Comparison of ENCODE assay signal across 14 mouse cellular contexts in the genomic region with DNA sequence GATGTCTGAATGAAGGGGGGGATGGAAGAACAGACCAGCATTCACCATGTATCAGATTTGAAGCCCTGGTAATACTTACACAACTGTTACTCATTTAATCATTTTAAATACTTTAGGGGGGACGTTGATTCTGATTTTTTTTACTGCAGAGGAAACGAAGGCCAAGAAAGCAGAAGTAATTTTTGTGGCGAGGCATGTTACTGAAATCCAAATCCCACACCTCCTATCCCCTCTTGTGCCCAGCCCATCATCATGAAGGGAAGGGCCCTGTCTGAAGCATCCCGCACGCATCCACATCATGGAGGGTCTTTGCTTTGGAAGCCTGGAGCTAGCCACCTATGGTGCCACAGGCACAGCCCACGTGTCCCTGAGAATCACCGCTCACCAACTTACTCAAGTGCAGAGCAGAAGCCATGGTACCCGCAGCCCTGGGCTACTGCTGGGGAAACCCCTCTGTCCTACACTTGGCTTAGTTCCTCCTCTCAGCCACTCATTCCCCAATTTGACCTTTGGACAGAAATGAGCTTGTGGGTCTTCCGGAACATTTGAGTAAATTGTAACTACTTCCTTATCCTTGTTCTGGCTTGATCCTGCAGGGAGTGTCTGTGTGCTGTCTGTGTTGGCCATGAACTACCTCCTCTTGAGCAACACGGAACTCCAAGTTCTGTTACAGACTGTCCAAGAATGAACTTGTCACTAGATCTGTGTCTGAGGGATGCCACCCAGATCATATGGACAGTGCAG. TPM values are rescaled to one million over a fixed set of nuclear protein-coding genes. Genes with fewer than 3 reads are reported as not detected.
DNase-seq lines count a peak whose midpoint lies in the region; ATAC-seq and TF ChIP-seq lines count a peak whose summit lies in the region.
"Had no signal": no experiment of that assay in that cellular context is flagged by ENCODE, and none has a peak within 500 bp of the region (broad histone marks: within the 10 kb centered on the region; RNA-seq: fewer than 3 reads in every experiment).

No protein-coding gene starts in this region.

- H3K4me3 ChIP-seq in liver, adult 2 months (ENCODE audit: insufficient read depth, low read depth, low read length): no peak overlapping the region
- no peak overlapping the region for H3K4me3 ChIP-seq in forebrain, embryonic 14.5 days (ENCODE audit: low read depth, low read length)
- H3K4me3 ChIP-seq: embryonic facial prominence, embryonic 10.5 days; left cerebral cortex, adult 2 months had no signal

- H3K27ac ChIP-seq in liver, adult 2 months (replicated peaks; ENCODE audit: insufficient read depth, low read depth, low read length): no peak overlapping the region
- H3K27ac ChIP-seq in forebrain, embryonic 14.5 days (ENCODE audit: low read depth, low read length): no peak overlapping the region
- H3K27ac ChIP-seq: embryonic facial prominence, embryonic 10.5 days; left cerebral cortex, adult 2 months had no signal

- H3K9me3 ChIP-seq in forebrain, embryonic 14.5 days (replicated peaks; ENCODE audit: control insufficient read depth, low read length): no peaks in the 10 kb centered on the region
- H3K9me3 ChIP-seq: embryonic facial prominence, embryonic 10.5 days had no signal

- ATAC-seq in common myeloid progenitor, adult 5-6 weeks (replicated peaks; ENCODE audit: low read depth, poor library complexity, severe bottlenecking): peak; percentile 77
- no peak for ATAC-seq in forebrain, embryonic 14.5 days

- TF ChIP-seq CTCF in liver, adult 2 months (IDR thresholded peaks at IDR 0.05; ENCODE audit: low read depth, low read length): no peak

- H3K4me1 ChIP-seq in liver, adult 2 months (ENCODE audit: control insufficient read depth, insufficient read depth, low read length): no peaks in the 10 kb centered on the region
- no peaks in the 10 kb centered on the region for H3K4me1 ChIP-seq in forebrain, embryonic 14.5 days (ENCODE audit: control insufficient read depth, insufficient read depth, low read length)
- H3K4me1 ChIP-seq: embryonic facial prominence, embryonic 10.5 days had no signal

- H3K4me2 ChIP-seq in forebrain, embryonic 14.5 days (ENCODE audit: low read length): no peak overlapping the region

- TF ChIP-seq POLR2A in liver, adult 2 months (IDR thresholded peaks at IDR 0.05; ENCODE audit: extremely low read depth, insufficient read depth, low read length): no peak

- WGBS in liver, adult 2 months: 75% methylated on average over 10 of the region's 10 CpGs
- 88% methylated on average over 10 of the region's 10 CpGs for WGBS in forebrain, embryonic 14.5 days

- no peak overlapping the region for H3K9ac ChIP-seq in liver, adult 2 months (ENCODE audit: low read depth, low read length)
- H3K9ac ChIP-seq in forebrain, embryonic 14.5 days (ENCODE audit: low read length): no peak overlapping the region

- no peaks in the 10 kb centered on the region for H3K27me3 ChIP-seq in liver, adult 2 months (ENCODE audit: control insufficient read depth, insufficient read depth, low read length)
- no peaks in the 10 kb centered on the region for H3K27me3 ChIP-seq in forebrain, embryonic 14.5 days (replicated peaks; ENCODE audit: control insufficient read depth, insufficient read depth, low read length)

- no peaks in the 10 kb centered on the region for H3K79me2 ChIP-seq in liver, adult 2 months (ENCODE audit: control insufficient read depth, insufficient read depth, low read length)

- peak; percentile 56 for DNase-seq in liver, adult 2 months (ENCODE audit: extremely low read depth, low read depth, low spot score)
- no peak for DNase-seq in liver
- DNase-seq in kidney, postnatal 10 days: peak; percentile 29
- DNase-seq in skeletal muscle tissue, adult 2 months (ENCODE audit: low read depth, low spot score): peak; percentile 24
- DNase-seq in layer of hippocampus, postnatal 14 days (ENCODE audit: low spot score in 2 of 2): no peak
- no peak for DNase-seq in forebrain, embryonic 14.5 days (ENCODE audit: low spot score)
- DNase-seq: adrenal gland, postnatal 36 days; thymus, postnatal 14 days had no signal

- no peaks in the 10 kb centered on the region for H3K36me3 ChIP-seq in liver, adult 2 months (ENCODE audit: control insufficient read depth, insufficient read depth, low read length)
- H3K36me3 ChIP-seq in forebrain, embryonic 14.5 days (ENCODE audit: control insufficient read depth, insufficient read depth, low read length): no peaks in the 10 kb centered on the region
- H3K36me3 ChIP-seq: embryonic facial prominence, embryonic 10.5 days had no signal

RNA-seq across cellular contexts. Expression of gene Sbpl, which starts 11.8 kb away (rescaled TPM):
- total RNA-seq in liver, adult 2 months (2014; rRNA removed): not detected in 2 replicates
- polyA plus RNA-seq in liver, adult 2 months (2012; rRNA removed): not detected in 2 replicates
- total RNA-seq in common myeloid progenitor, adult 5-6 weeks (2017): not detected in 2 replicates
- not detected for total RNA-seq in layer of hippocampus, postnatal 14 days (2021)
- polyA plus RNA-seq in forebrain, embryonic 14.5 days (2014; fragmentation: Nextera tagmentation; extraction: Ambion mirVana): not detected in 2 replicates
- total RNA-seq: adrenal gland, postnatal 36 days; left cerebral cortex, adult 2 months; megakaryocyte-erythroid progenitor cell, adult 5-6 weeks; MEL had no signal
- polyA plus RNA-seq: embryonic facial prominence, embryonic 10.5 days; hindbrain, embryonic 11.5 days had no signal

RNA-seq across cellular contexts. Expression of gene Prss30, which starts 13.5 kb away (rescaled TPM):
- total RNA-seq in liver, adult 2 months (2014; rRNA removed): 0.13 and 0.18 TPM in 2 replicates
- 0.16 TPM in 2 replicates for polyA plus RNA-seq in liver, adult 2 months (2012; rRNA removed)
- total RNA-seq in common myeloid progenitor, adult 5-6 weeks (2017): not detected in 2 replicates
- under 1 TPM in 1 of 2 experiments, not detected in 1; 0.41 TPM for total RNA-seq in layer of hippocampus, postnatal 14 days (2021)
- polyA plus RNA-seq in forebrain, embryonic 14.5 days (2014; fragmentation: Nextera tagmentation; extraction: Ambion mirVana): not detected in 2 replicates
- total RNA-seq: MEL had no signal
- polyA plus RNA-seq: embryonic facial prominence, embryonic 10.5 days; hindbrain, embryonic 11.5 days had no signal

RNA-seq across cellular contexts. Expression of gene Sbp, which starts 25.4 kb away (rescaled TPM):
- not detected in 2 replicates for total RNA-seq in liver, adult 2 months (2014; rRNA removed)
- polyA plus RNA-seq in liver, adult 2 months (2012; rRNA removed): not detected in 2 replicates
- total RNA-seq in common myeloid progenitor, adult 5-6 weeks (2017): not detected in 2 replicates
- not detected for total RNA-seq in layer of hippocampus, postnatal 14 days (2021)
- not detected in 2 replicates for polyA plus RNA-seq in forebrain, embryonic 14.5 days (2014; fragmentation: Nextera tagmentation; extraction: Ambion mirVana)
- total RNA-seq: adrenal gland, postnatal 36 days; left cerebral cortex, adult 2 months; megakaryocyte-erythroid progenitor cell, adult 5-6 weeks; MEL had no signal
- polyA plus RNA-seq: embryonic facial prominence, embryonic 10.5 days; hindbrain, embryonic 11.5 days had no signal

RNA-seq across cellular contexts. Expression of gene Prss22, which starts 31.1 kb away (rescaled TPM):
- not detected in 2 replicates for total RNA-seq in liver, adult 2 months (2014; rRNA removed)
- not detected in 2 replicates for polyA plus RNA-seq in liver, adult 2 months (2012; rRNA removed)
- not detected in 2 replicates for total RNA-seq in common myeloid progenitor, adult 5-6 weeks (2017)
- not detected for total RNA-seq in layer of hippocampus, postnatal 14 days (2021)
- not detected in 2 replicates for polyA plus RNA-seq in forebrain, embryonic 14.5 days (2014; fragmentation: Nextera tagmentation; extraction: Ambion mirVana)
- total RNA-seq: adrenal gland, postnatal 36 days; megakaryocyte-erythroid progenitor cell, adult 5-6 weeks; MEL had no signal

RNA-seq across cellular contexts. Expression of gene Dcpp3, which starts 49.6 kb away (rescaled TPM):
- not detected in 2 replicates for total RNA-seq in liver, adult 2 months (2014; rRNA removed)
- polyA plus RNA-seq in liver, adult 2 months (2012; rRNA removed): not detected in 2 replicates
- not detected in 2 replicates for total RNA-seq in common myeloid progenitor, adult 5-6 weeks (2017)
- total RNA-seq in layer of hippocampus, postnatal 14 days (2021): not detected
- polyA plus RNA-seq in forebrain, embryonic 14.5 days (2014; fragmentation: Nextera tagmentation; extraction: Ambion mirVana): not detected in 2 replicates
- total RNA-seq: adrenal gland, postnatal 36 days; left cerebral cortex, adult 2 months; megakaryocyte-erythroid progenitor cell, adult 5-6 weeks; MEL had no signal
- polyA plus RNA-seq: embryonic facial prominence, embryonic 10.5 days; hindbrain, embryonic 11.5 days had no signal

Comparison
In these comparisons a context has a peak if more than half of its experiments do, and no peak if none do; other contexts are left out.
1. DNase-seq: peak in liver, adult 2 months (single experiment), kidney, postnatal 10 days (single experiment) and skeletal muscle tissue, adult 2 months (single experiment); none in liver (single experiment), layer of hippocampus, postnatal 14 days (0 of 2) and forebrain, embryonic 14.5 days (single experiment).